Mouse (Mus musculus): ENCODE results near the gene Gon4l. TPM values are rescaled to one million over a fixed set of nuclear protein-coding genes. Genes with fewer than 3 reads are reported as not detected.
A peak's percentile ranks its signal among the peaks of the same experiment; 100 is the strongest.

Gon4l gene
- polyA plus RNA-seq, 1 experiment from 2014 or later: 21.4 TPM

- H3K27ac ChIP-seq: peak overlapping the region; percentile 85
- H3K9ac ChIP-seq: peak overlapping the region; percentile 76
- peak overlapping the region; percentile 77 for H3K4me3 ChIP-seq (replicated peaks)
- H3K4me1 ChIP-seq: peaks cover 17% of the 10 kb centered on the region
- ATAC-seq (ENCODE audit: low FRiP score): no peak
- no peaks in the 10 kb centered on the region for H3K9me3 ChIP-seq
- peaks cover 29% of the 10 kb centered on the region for H3K36me3 ChIP-seq (replicated peaks)
- peak overlapping the region; percentile 75 for H3K4me2 ChIP-seq
- H3K27me3 ChIP-seq: no peaks in the 10 kb centered on the region
- 28% methylated on average over 8 of the region's 8 CpGs for WGBS
Observed at GRCm38 (mm10) chr3:88914384-88914810, 79.4 kb downstream of the Gon4l start.

- no peaks in the 10 kb centered on the region for H3K27me3 ChIP-seq
- WGBS: 84% methylated on average over 13 of the region's 13 CpGs
Observed at GRCm38 (mm10) chr3:88918981-88919380, 84.0 kb downstream of the Gon4l start.

GRCm38 (mm10) chr3:88921411-88921810 lies 86.4 kb downstream of the Gon4l start:
- Histone ChIP-seq H3K27me3 (no peaks in the 10 kb centered on the region), H3K4me2 (no peak overlapping the region), H3K9me3 (no peaks in the 10 kb centered on the region), H3K4me3 (replicated peaks) (no peak overlapping the region), H3K27ac (no peak overlapping the region), H3K36me3 (replicated peaks) (peaks cover 56% of the 10 kb centered on the region), H3K4me1 (no peaks in the 10 kb centered on the region), H3K9ac (no peak overlapping the region)
- ATAC-seq (ENCODE audit: low FRiP score): no peak
- 96% methylated on average over 9 of the region's 9 CpGs for WGBS

More at GRCm38 (mm10) chr3:88918981-88919380, 84.0 kb downstream of the Gon4l start:
- H3K4me3 ChIP-seq (replicated peaks): no peak overlapping the region
- no peak overlapping the region for H3K4me2 ChIP-seq
- H3K9me3 ChIP-seq: no peaks in the 10 kb centered on the region
- H3K4me1 ChIP-seq: peaks cover 7% of the 10 kb centered on the region
- ATAC-seq (ENCODE audit: low FRiP score): no peak
- H3K27ac ChIP-seq: no peak overlapping the region
- no peak overlapping the region for H3K9ac ChIP-seq
- peaks cover 32% of the 10 kb centered on the region for H3K36me3 ChIP-seq (replicated peaks)

GRCm38 (mm10) chr3:88923989-88924591 lies 89.1 kb downstream of the Gon4l start:
- no peak overlapping the region for H3K4me3 ChIP-seq (replicated peaks)
- ATAC-seq (ENCODE audit: low FRiP score): no peak
- no peak overlapping the region for H3K9ac ChIP-seq
- no peaks in the 10 kb centered on the region for H3K9me3 ChIP-seq
- no peak overlapping the region for H3K27ac ChIP-seq
- no peaks in the 10 kb centered on the region for H3K4me1 ChIP-seq
- 95% methylated on average over 8 of the region's 8 CpGs for WGBS
- no peak overlapping the region for H3K4me2 ChIP-seq
- peaks cover 83% of the 10 kb centered on the region for H3K36me3 ChIP-seq (replicated peaks)
- H3K27me3 ChIP-seq: no peaks in the 10 kb centered on the region

GRCm38 (mm10) chr3:88925651-88926050 lies 90.6 kb downstream of the Gon4l start:
- ATAC-seq (ENCODE audit: low FRiP score): no peak
- Histone ChIP-seq H3K4me3 (replicated peaks) (no peak overlapping the region), H3K4me1 (no peaks in the 10 kb centered on the region), H3K4me2 (no peak overlapping the region), H3K27ac (no peak overlapping the region), H3K9ac (no peak overlapping the region), H3K9me3 (no peaks in the 10 kb centered on the region), H3K27me3 (no peaks in the 10 kb centered on the region), H3K36me3 (replicated peaks) (peaks cover 96% of the 10 kb centered on the region)
- 89% methylated on average over 2 of the region's 2 CpGs for WGBS

- Histone ChIP-seq H3K4me3 (replicated peaks) (no peak overlapping the region), H3K4me2 (no peak overlapping the region), H3K9ac (no peak overlapping the region), H3K4me1 (no peaks in the 10 kb centered on the region), H3K27ac (no peak overlapping the region), H3K36me3 (replicated peaks) (peaks cover 97% of the 10 kb centered on the region), H3K9me3 (no peaks in the 10 kb centered on the region), H3K27me3 (no peaks in the 10 kb centered on the region)
- 90% methylated on average over 3 of the region's 3 CpGs for WGBS
- no peak for ATAC-seq (ENCODE audit: low FRiP score)
Observed at GRCm38 (mm10) chr3:88929501-88929900, 94.5 kb downstream of the Gon4l start.

- Histone ChIP-seq H3K4me2 (no peak overlapping the region), H3K9ac (no peak overlapping the region), H3K4me3 (replicated peaks) (no peak overlapping the region), H3K27ac (no peak overlapping the region), H3K4me1 (no peaks in the 10 kb centered on the region), H3K9me3 (no peaks in the 10 kb centered on the region), H3K27me3 (no peaks in the 10 kb centered on the region), H3K36me3 (replicated peaks) (peaks cover 58% of the 10 kb centered on the region)
- ATAC-seq (ENCODE audit: low FRiP score): no peak
- WGBS: 93% methylated on average over 10 of the region's 10 CpGs
Observed at GRCm38 (mm10) chr3:88939071-88939470, 104.0 kb downstream of the Gon4l start.

- no peak for ATAC-seq (ENCODE audit: low FRiP score)
- Histone ChIP-seq H3K4me1 (no peaks in the 10 kb centered on the region), H3K4me3 (replicated peaks) (no peak overlapping the region), H3K27ac (no peak overlapping the region), H3K9me3 (no peaks in the 10 kb centered on the region), H3K4me2 (no peak overlapping the region), H3K36me3 (replicated peaks) (peaks cover 54% of the 10 kb centered on the region), H3K27me3 (no peaks in the 10 kb centered on the region), H3K9ac (no peak overlapping the region)
- 72% methylated on average over 3 of the region's 3 CpGs for WGBS
Observed at GRCm38 (mm10) chr3:88939749-88940148, 104.7 kb downstream of the Gon4l start.

- no peak overlapping the region for H3K27ac ChIP-seq
- no peaks in the 10 kb centered on the region for H3K27me3 ChIP-seq
- peaks cover 37% of the 10 kb centered on the region for H3K36me3 ChIP-seq (replicated peaks)
- no peak overlapping the region for H3K4me3 ChIP-seq (replicated peaks)
- no peak for ATAC-seq (ENCODE audit: low FRiP score)
- H3K4me1 ChIP-seq: peaks cover under 1% of the 10 kb centered on the region; the same call in 1 of the 2 replicates
- H3K9ac ChIP-seq: no peak overlapping the region
- WGBS: 92% methylated on average over 10 of the region's 10 CpGs
- H3K4me2 ChIP-seq: no peak overlapping the region
- no peaks in the 10 kb centered on the region for H3K9me3 ChIP-seq
Observed at GRCm38 (mm10) chr3:88942316-88942880, 107.4 kb downstream of the Gon4l start.

- Histone ChIP-seq H3K9ac (no peak overlapping the region), H3K9me3 (no peaks in the 10 kb centered on the region), H3K27me3 (no peaks in the 10 kb centered on the region), H3K4me1 (peaks cover 17% of the 10 kb centered on the region), H3K4me2 (no peak overlapping the region), H3K27ac (no peak overlapping the region), H3K36me3 (replicated peaks) (peaks cover 25% of the 10 kb centered on the region), H3K4me3 (replicated peaks) (no peak overlapping the region)
- ATAC-seq (ENCODE audit: low FRiP score): no peak
- 97% methylated on average over 4 of the region's 4 CpGs for WGBS
Observed at GRCm38 (mm10) chr3:88944109-88944508, 109.1 kb downstream of the Gon4l start.

GRCm38 (mm10) chr3:88949786-88950575 lies 115.0 kb downstream of the Gon4l start:
- Histone ChIP-seq H3K4me2 (peak overlapping the region; percentile 74), H3K27ac (peak overlapping the region; percentile 100), H3K4me1 (peaks cover 36% of the 10 kb centered on the region), H3K9ac (peak overlapping the region; percentile 93), H3K27me3 (no peaks in the 10 kb centered on the region), H3K9me3 (no peaks in the 10 kb centered on the region), H3K36me3 (replicated peaks) (no peaks in the 10 kb centered on the region), H3K4me3 (replicated peaks) (peak overlapping the region; percentile 82)
- under 1% methylated on average over 40 of the region's 92 CpGs for WGBS
- ATAC-seq (ENCODE audit: low FRiP score): peak; percentile 94

GRCm38 (mm10) chr3:88950576-88951326 lies 115.7 kb downstream of the Gon4l start, which contains the start of the genes Ash1l and Dap3:
TSS of gene Ash1l (plus strand) at chr3:88950622.
TSS of gene Dap3 (minus strand) at chr3:88951181.
- Histone ChIP-seq H3K4me2 (peak within 1 kb of the TSS; percentile 74), H3K4me3 (replicated peaks) (peak within 1 kb of the TSS; percentile 82), H3K9ac (peak within 1 kb of the TSS; percentile 93), H3K9me3 (no peaks in the 10 kb centered on the region), H3K36me3 (replicated peaks) (no peaks in the 10 kb centered on the region), H3K4me1 (peaks cover 36% of the 10 kb centered on the region), H3K27ac (peak within 1 kb of the TSS; percentile 100), H3K27me3 (no peaks in the 10 kb centered on the region)
- WGBS: under 1% methylated on average over 47 of the region's 64 CpGs
- ATAC-seq (ENCODE audit: low FRiP score): peak; percentile 83
